Mouse (Mus musculus) liver, postnatal 0 days (tissue): ENCODE measurements at regions not wholly inside any gene's neighbourhood (a gene's known extent, or its start where the extent isn't known, plus 50 kb on each side); places are given as distances from the start of the nearest gene placed in this dataset.

ENCODE experiments used
- ATAC-seq: fragments of 200-750 bp; cut with Nextera tagmentation; 2 replicates; pipeline ENCODE4 v1.8.0; 2017; ENCODE audit warnings: mild to moderate bottlenecking, moderate library complexity
- DNase-seq: peaks from one replicate; pipeline ENCODE4 v3.0.0-alpha.2; 2016
- H3K27ac ChIP-seq: fragments of 300-500 bp; sonication (generic); 2 replicates; pipeline ENCODE4 v1.5.1; 2014; ENCODE audit warnings: antibody characterized with exemption, moderate library complexity, mild to moderate bottlenecking, low read depth
- H3K27me3 ChIP-seq: fragments of 300-500 bp; sonication (generic); 2 replicates; pipeline ENCODE4 v1.6.1; 2014; ENCODE audit warnings: low read length, control low read depth, mixed read lengths; ENCODE audit not compliant: insufficient read depth
- H3K36me3 ChIP-seq: fragments of 300-500 bp; sonication (generic); replicated peaks from 2 replicates; pipeline ENCODE4 v1.6.1; 2014; ENCODE audit warnings: mild to moderate bottlenecking, control low read depth, low read length, moderate library complexity, mixed read lengths; ENCODE audit not compliant: insufficient read depth
- H3K4me1 ChIP-seq: fragments of 300-500 bp; sonication (generic); 2 replicates; pipeline ENCODE4 v1.6.1; 2014; ENCODE audit warnings: antibody characterized with exemption, mild to moderate bottlenecking, control low read depth; ENCODE audit not compliant: insufficient read depth
- H3K4me2 ChIP-seq: fragments of 300-500 bp; sonication (generic); 2 replicates; pipeline ENCODE4 v1.6.1; 2014; ENCODE audit warnings: low read depth, mild to moderate bottlenecking, low read length, moderate library complexity, mixed read lengths
- H3K4me3 ChIP-seq: fragments of 300-500 bp; sonication (generic); 2 replicates; pipeline ENCODE4 v1.5.1; 2014; ENCODE audit warnings: low read depth, low read length
- H3K9ac ChIP-seq: fragments of 300-500 bp; sonication (generic); replicated peaks from 2 replicates; pipeline ENCODE4 v1.6.1; 2014; ENCODE audit warnings: mild to moderate bottlenecking, moderate library complexity
- H3K9me3 ChIP-seq: fragments of 300-500 bp; sonication (generic); 2 replicates; pipeline ENCODE4 v1.6.1; 2016; ENCODE audit warnings: mild to moderate bottlenecking, control low read depth, low read length, mixed read lengths
- CTCF ChIP-seq: sonication (generic); IDR thresholded peaks from 2 replicates; pipeline ENCODE4 v1.5.1; 2016; ENCODE audit warnings: antibody characterized with exemption, low read depth
- EP300 ChIP-seq: IDR thresholded peaks from 2 replicates; pipeline ENCODE4 v1.6.1; 2016; ENCODE audit warnings: antibody characterized with exemption, low read depth, mild to moderate bottlenecking
- WGBS: fragments of 180-500 bp; shearing (Covaris S2); extraction: QIAGEN DNeasy Blood & Tissue Kit; methylation state at CpG from one replicate; pipeline ENCODE4 v1.1.7; 2014; ENCODE audit not compliant: insufficient replicate concordance; 5-methylcytosine and 5-hydroxymethylcytosine counted together

GRCm38 (mm10) chr10:91319442-91320112 lies 138.5 kb upstream of the Tmpo start:
- H3K9me3 ChIP-seq: no peaks in the 10 kb centered on the region
- H3K4me3 ChIP-seq: no peak overlapping the region
- H3K4me1 ChIP-seq: no peaks in the 10 kb centered on the region
- no peak overlapping the region for H3K4me2 ChIP-seq
- no peak overlapping the region for H3K9ac ChIP-seq
- TF ChIP-seq CTCF (no peak), EP300 (no peak)
- H3K27ac ChIP-seq: no peak overlapping the region
- DNase-seq: no peak
- H3K36me3 ChIP-seq: no peaks in the 10 kb centered on the region
- ATAC-seq: no peak
- H3K27me3 ChIP-seq: no peaks in the 10 kb centered on the region
- WGBS: 76% methylated on average over 10 of the region's 10 CpGs

GRCm38 (mm10) chr10:91314441-91314840 lies 133.3 kb upstream of the Tmpo start:
- ATAC-seq (no peak), DNase-seq (no peak)
- TF ChIP-seq EP300 (no peak), CTCF (no peak)
- H3K36me3 ChIP-seq: no peaks in the 10 kb centered on the region
- H3K9ac ChIP-seq: no peak overlapping the region
- no peaks in the 10 kb centered on the region for H3K27me3 ChIP-seq
- H3K4me1 ChIP-seq: peaks cover 8% of the 10 kb centered on the region; the same call in 1 of the 2 replicates
- no peaks in the 10 kb centered on the region for H3K9me3 ChIP-seq
- H3K4me3 ChIP-seq: no peak overlapping the region
- H3K27ac ChIP-seq: no peak overlapping the region
- 88% methylated on average over 1 of the region's 1 CpGs for WGBS
- H3K4me2 ChIP-seq: no peak overlapping the region

GRCm38 (mm10) chr10:91313316-91313715 lies 132.2 kb upstream of the Tmpo start:
- no peak for TF ChIP-seq EP300
- no peak for TF ChIP-seq CTCF
- no peaks in the 10 kb centered on the region for H3K27me3 ChIP-seq
- no peak overlapping the region for H3K4me3 ChIP-seq
- peak; percentile 26 for DNase-seq
- no peaks in the 10 kb centered on the region for H3K36me3 ChIP-seq
- H3K4me2 ChIP-seq: no peak overlapping the region
- H3K9ac ChIP-seq: no peak overlapping the region
- peak; percentile 36; the same call in 1 of the 2 replicates for ATAC-seq
- H3K9me3 ChIP-seq: no peaks in the 10 kb centered on the region
- H3K27ac ChIP-seq: no peak overlapping the region
- WGBS: 38% methylated on average over 3 of the region's 3 CpGs
- H3K4me1 ChIP-seq: peaks cover 8% of the 10 kb centered on the region; the same call in 1 of the 2 replicates

- DNase-seq (no peak), ATAC-seq (no peak)
- Histone ChIP-seq H3K4me1 (peaks cover 8% of the 10 kb centered on the region; the same call in 1 of the 2 replicates), H3K9ac (no peak overlapping the region), H3K27me3 (no peaks in the 10 kb centered on the region), H3K4me3 (no peak overlapping the region), H3K36me3 (no peaks in the 10 kb centered on the region), H3K9me3 (no peaks in the 10 kb centered on the region), H3K4me2 (no peak overlapping the region), H3K27ac (no peak overlapping the region)
- TF ChIP-seq EP300: no peak
- TF ChIP-seq CTCF: no peak
- WGBS: 55% methylated on average over 5 of the region's 5 CpGs
Observed at GRCm38 (mm10) chr10:91312913-91313312, 131.8 kb upstream of the Tmpo start.

- DNase-seq (no peak), ATAC-seq (peak; percentile 31; the same call in 1 of the 2 replicates)
- Histone ChIP-seq H3K27me3 (no peaks in the 10 kb centered on the region), H3K9ac (no peak overlapping the region), H3K9me3 (no peaks in the 10 kb centered on the region), H3K4me1 (no peaks in the 10 kb centered on the region), H3K36me3 (no peaks in the 10 kb centered on the region), H3K4me2 (no peak overlapping the region), H3K27ac (no peak overlapping the region), H3K4me3 (no peak overlapping the region)
- WGBS: 25% methylated on average over 7 of the region's 7 CpGs
- TF ChIP-seq EP300 (0 out of 2 replicates have a peak, but pooled peaks have one; percentile 44), CTCF (no peak)
Observed at GRCm38 (mm10) chr10:91300067-91300466, 119.0 kb upstream of the Tmpo start.

- H3K9me3 ChIP-seq: no peaks in the 10 kb centered on the region
- no peak overlapping the region for H3K4me2 ChIP-seq
- TF ChIP-seq EP300: no peak
- peak; percentile 84 for TF ChIP-seq CTCF
- H3K36me3 ChIP-seq: no peaks in the 10 kb centered on the region
- no peaks in the 10 kb centered on the region for H3K27me3 ChIP-seq
- 36% methylated on average over 9 of the region's 9 CpGs for WGBS
- ATAC-seq (no peak), DNase-seq (peak; percentile 25)
- no peak overlapping the region for H3K9ac ChIP-seq
- no peak overlapping the region for H3K4me3 ChIP-seq
- no peak overlapping the region for H3K27ac ChIP-seq
- no peaks in the 10 kb centered on the region for H3K4me1 ChIP-seq
Observed at GRCm38 (mm10) chr10:91297792-91298460, 116.8 kb upstream of the Tmpo start.
